Mouse (Mus musculus) liver, adult 2 months (tissue): ENCODE measurements around the gene F7. TPM values are rescaled to one million over a fixed set of nuclear protein-coding genes. Genes with fewer than 3 reads are reported as not detected.
A peak's percentile ranks its signal among the peaks of the same experiment; 100 is the strongest.
"Not testable (repeated sequence)": the region's sequence is repeated elsewhere in the genome, so short reads cannot be mapped to it uniquely, and the experiment has no call there.

ENCODE experiments used
- DNase-seq: peaks from one replicate; pipeline ENCODE4 v3.0.0-alpha.2; 2011; ENCODE audit warnings: low read depth, low spot score; ENCODE audit errors: extremely low read depth
- H3K27ac ChIP-seq: fragments of 200-500 bp; replicated peaks from 2 replicates; pipeline ENCODE4 v1.5.1; 2012; ENCODE audit warnings: low read depth, mild to moderate bottlenecking, control low read depth, inconsistent platforms, low read length; ENCODE audit not compliant: insufficient read depth
- H3K27me3 ChIP-seq: fragments of 200-500 bp; 2 replicates; pipeline ENCODE4 v1.6.1; 2012; ENCODE audit warnings: mild to moderate bottlenecking, moderate library complexity, low read length, inconsistent platforms; ENCODE audit not compliant: control insufficient read depth, insufficient read depth
- H3K36me3 ChIP-seq: fragments of 200-500 bp; 2 replicates; pipeline ENCODE4 v1.6.1; 2012; ENCODE audit warnings: low read length, inconsistent platforms; ENCODE audit not compliant: control insufficient read depth, insufficient read depth
- H3K4me1 ChIP-seq: fragments of 200-500 bp; 2 replicates; pipeline ENCODE4 v1.6.1; 2011; ENCODE audit warnings: low read length; ENCODE audit not compliant: control insufficient read depth, insufficient read depth
- H3K4me3 ChIP-seq: fragments of 200-500 bp; 2 replicates; pipeline ENCODE4 v1.5.1; 2011; ENCODE audit warnings: low read depth, mild to moderate bottlenecking, control low read depth, low read length, moderate library complexity; ENCODE audit not compliant: insufficient read depth
- H3K79me2 ChIP-seq: fragments of 200-500 bp; 2 replicates; pipeline ENCODE4 v1.6.1; 2012; ENCODE audit warnings: inconsistent platforms, mild to moderate bottlenecking, low read length, moderate library complexity; ENCODE audit not compliant: control insufficient read depth, insufficient read depth
- H3K9ac ChIP-seq: fragments of 200-500 bp; 2 replicates; pipeline ENCODE4 v1.6.1; 2012; ENCODE audit warnings: low read depth, mild to moderate bottlenecking, control low read depth, inconsistent platforms, low read length
- CTCF ChIP-seq: fragments of 200-500 bp; IDR thresholded peaks from 2 replicates; pipeline ENCODE4 v1.5.1; 2011; ENCODE audit warnings: low read depth, low read length, control low read depth
- POLR2A ChIP-seq: fragments of 200-500 bp; IDR thresholded peaks from 2 replicates; pipeline ENCODE4 v1.6.1; 2011; ENCODE audit warnings: low read length, control low read depth; ENCODE audit not compliant: insufficient read depth; ENCODE audit errors: extremely low read depth
- WGBS: fragments of 180-500 bp; shearing (Covaris S2); methylation state at CpG from one replicate; pipeline ENCODE4 v1.1.7; 2018; 5-methylcytosine and 5-hydroxymethylcytosine counted together
- polyA plus RNA-seq: library from polyadenylated mRNA; depleted of rRNA; stranded (reverse); fragments of >200 nt; gene quantifications from 2 replicates; pipeline ENCODE4 v1.2.3, GENCODE M21; 2012
- total RNA-seq: library from RNA; depleted of rRNA; stranded (reverse); fragments of >200 nt; gene quantifications from 2 replicates; pipeline ENCODE4 v1.2.3, GENCODE M21; 2014

The F7 gene
- total and polyA plus RNA-seq, 2 experiments: 117 to 185 TPM

- Histone ChIP-seq H3K27ac (no peak overlapping the region), H3K9ac (no peak overlapping the region), H3K79me2 (0 out of 2 replicates have a peak, but pooled peaks cover 2% of the 10 kb centered on the region), H3K4me1 (no peaks in the 10 kb centered on the region), H3K27me3 (no peaks in the 10 kb centered on the region), H3K36me3 (peaks cover 75% of the 10 kb centered on the region), H3K4me3 (no peak overlapping the region)
- TF ChIP-seq POLR2A: no peak
- no peak for TF ChIP-seq CTCF
- WGBS: 50% methylated on average over 10 of the region's 10 CpGs
- peak; percentile 63 for DNase-seq
Measured at GRCm38 (mm10) chr8:13050550-13050949, 24.7 kb downstream of the F7 start.

GRCm38 (mm10) chr8:13057351-13057750 is 31.5 kb downstream of the F7 start:
- peaks cover 19% of the 10 kb centered on the region for H3K36me3 ChIP-seq
- no peaks in the 10 kb centered on the region for H3K27me3 ChIP-seq
- H3K27ac ChIP-seq: peak overlapping the region; percentile 97
- H3K79me2 ChIP-seq: peaks cover 11% of the 10 kb centered on the region
- H3K9ac ChIP-seq: peak overlapping the region; percentile 67
- H3K4me3 ChIP-seq: no peak overlapping the region
- H3K4me1 ChIP-seq: peaks cover 25% of the 10 kb centered on the region
- peak; percentile 99 for DNase-seq
- 23% methylated on average over 4 of the region's 4 CpGs for WGBS
- peak; percentile 17; the same call in 1 of the 2 replicates for TF ChIP-seq CTCF
- TF ChIP-seq POLR2A: 0 out of 2 replicates have a peak, but pooled peaks have one; percentile 30

GRCm38 (mm10) chr8:13060441-13061150 is 34.8 kb downstream of the F7 start, which contains the start of gene Proz:
Gene Proz, plus strand, starts transcription at chr8:13060914.
- H3K4me3 ChIP-seq: peak within 1 kb of the TSS; percentile 71
- peak within 1 kb of the TSS; percentile 89 for H3K9ac ChIP-seq
- peak within 1 kb of the TSS; percentile 99 for H3K27ac ChIP-seq
- 25% methylated on average over 17 of the region's 17 CpGs for WGBS
- peaks cover 25% of the 10 kb centered on the region for H3K36me3 ChIP-seq
- H3K4me1 ChIP-seq: peaks cover 30% of the 10 kb centered on the region
- peak; percentile 92 for DNase-seq
- H3K79me2 ChIP-seq: peaks cover 16% of the 10 kb centered on the region
- H3K27me3 ChIP-seq: no peaks in the 10 kb centered on the region
- no peak for TF ChIP-seq CTCF
- peak; percentile 79 for TF ChIP-seq POLR2A

- H3K27ac ChIP-seq: peak overlapping the region; percentile 30
- WGBS: 56% methylated on average over 16 of the region's 16 CpGs
- no peak for DNase-seq
- H3K79me2 ChIP-seq: peaks cover 16% of the 10 kb centered on the region
- TF ChIP-seq POLR2A: no peak
- no peak for TF ChIP-seq CTCF
- no peaks in the 10 kb centered on the region for H3K27me3 ChIP-seq
- peaks cover 18% of the 10 kb centered on the region for H3K4me1 ChIP-seq
- peaks cover 36% of the 10 kb centered on the region for H3K36me3 ChIP-seq
- no peak overlapping the region for H3K4me3 ChIP-seq
- peak overlapping the region; percentile 57 for H3K9ac ChIP-seq
Measured at GRCm38 (mm10) chr8:13063112-13063511, 37.3 kb downstream of the F7 start.

- no peak overlapping the region for H3K27ac ChIP-seq
Measured at GRCm38 (mm10) chr8:13073255-13073654, 47.4 kb downstream of the F7 start.

GRCm38 (mm10) chr8:13075044-13075443 is 49.2 kb downstream of the F7 start:
- Histone ChIP-seq H3K27ac (peak overlapping the region; percentile 9; the same call in 1 of the 2 replicates), H3K4me1 (peaks cover 4% of the 10 kb centered on the region; the same call in 1 of the 2 replicates), H3K4me3 (no peak overlapping the region), H3K79me2 (no peaks in the 10 kb centered on the region), H3K27me3 (no peaks in the 10 kb centered on the region), H3K9ac (peak overlapping the region; percentile 13; the same call in 1 of the 2 replicates), H3K36me3 (peaks cover 17% of the 10 kb centered on the region)
- 38% methylated on average over 8 of the region's 8 CpGs for WGBS
- TF ChIP-seq CTCF (no peak), POLR2A (no peak)
- DNase-seq: peak; percentile 63

More at GRCm38 (mm10) chr8:13073255-13073654, 47.4 kb downstream of the F7 start:
- Histone ChIP-seq H3K36me3 (peaks cover 17% of the 10 kb centered on the region), H3K27me3 (no peaks in the 10 kb centered on the region), H3K9ac (no peak overlapping the region), H3K4me3 (no peak overlapping the region), H3K4me1 (peaks cover 4% of the 10 kb centered on the region; the same call in 1 of the 2 replicates), H3K79me2 (no peaks in the 10 kb centered on the region)
- DNase-seq: no peak
- 63% methylated on average over 11 of the region's 11 CpGs for WGBS
- TF ChIP-seq POLR2A: no peak
- no peak for TF ChIP-seq CTCF

- not testable (repeated sequence) for H3K27ac ChIP-seq, H3K27me3 ChIP-seq, H3K79me2 ChIP-seq, DNase-seq, H3K4me3 ChIP-seq, H3K4me1 ChIP-seq
- Histone ChIP-seq H3K36me3 (peaks cover 17% of the 10 kb centered on the region), H3K9ac (peak overlapping the region; percentile 32; the same call in 1 of the 2 replicates)
- 55% methylated on average over 1 of the region's 1 CpGs for WGBS
Measured at GRCm38 (mm10) chr8:13075579-13075978, 49.7 kb downstream of the F7 start.
